Mouse (Mus musculus) spleen, adult 2 months (tissue): ENCODE data around the gene Rybp.

Source experiments
- CTCF ChIP-seq: fragments of 200-500 bp; IDR thresholded peaks from 2 replicates; pipeline ENCODE4 v1.5.1; 2011; ENCODE audit warnings: mild to moderate bottlenecking, inconsistent platforms; ENCODE audit not compliant: insufficient read depth, insufficient read length, insufficient replicate concordance; ENCODE audit errors: extremely low read depth
- POLR2A ChIP-seq: fragments of 200-500 bp; IDR thresholded peaks from 2 replicates; pipeline ENCODE4 v1.6.1; 2011; ENCODE audit warnings: low read depth, low read length, inconsistent platforms

GRCm38 (mm10) chr6:100331582-100331981 is 44.3 kb upstream of the Rybp start:
- TF ChIP-seq POLR2A (no peak), CTCF (no peak)
